ENCODE assay signal across 14 mouse cellular contexts in the genomic region with DNA sequence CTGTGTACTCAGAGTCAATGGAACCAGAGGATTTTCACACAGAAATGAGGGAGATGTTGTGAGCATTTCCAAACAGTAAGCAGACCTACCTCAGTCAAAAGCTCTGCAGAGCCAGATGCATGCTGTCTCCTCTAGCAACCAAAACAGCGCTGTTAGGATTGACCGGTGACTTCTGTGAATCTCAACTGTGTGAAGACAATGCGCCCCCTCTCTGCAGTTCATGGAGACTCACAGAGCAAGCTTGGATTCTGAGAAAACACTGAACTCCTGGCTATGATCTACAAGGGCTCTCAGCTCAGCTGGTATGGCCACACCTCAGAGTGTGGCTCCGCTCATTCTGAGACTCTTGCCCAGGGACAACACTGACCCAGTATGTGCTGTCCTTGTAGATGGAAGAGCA. TPM values are rescaled to one million over a fixed set of nuclear protein-coding genes. Genes with fewer than 3 reads are reported as not detected.
DNase-seq lines count a peak whose midpoint lies in the region; ATAC-seq and TF ChIP-seq lines count a peak whose summit lies in the region.
"Had no signal": no experiment of that assay in that cellular context is flagged by ENCODE, and none has a peak within 500 bp of the region (broad histone marks: within the 10 kb centered on the region; RNA-seq: fewer than 3 reads in every experiment).

No protein-coding gene starts in this region.

- no peak overlapping the region for H3K27ac ChIP-seq in layer of hippocampus, adult 2 months
- H3K27ac ChIP-seq in embryonic facial prominence, embryonic 14.5 days (replicated peaks; ENCODE audit: low read depth, low read length): no peak overlapping the region
- H3K27ac ChIP-seq: macrophage had no signal

- 58% methylated on average over 4 of the region's 4 CpGs for WGBS in embryonic facial prominence, embryonic 14.5 days

- no peaks in the 10 kb centered on the region for H3K9me3 ChIP-seq in E14TG2a.4 (ENCODE audit: low read length)
- no peaks in the 10 kb centered on the region for H3K9me3 ChIP-seq in embryonic facial prominence, embryonic 14.5 days (ENCODE audit: control insufficient read depth, low read length)

- H3K4me3 ChIP-seq in layer of hippocampus, adult 2 months: no peak overlapping the region
- H3K4me3 ChIP-seq in E14TG2a.4 (replicated peaks; ENCODE audit: low read length): no peak overlapping the region
- H3K4me3 ChIP-seq in embryonic facial prominence, embryonic 14.5 days (ENCODE audit: low read depth, low read length): no peak overlapping the region
- H3K4me3 ChIP-seq: myocyte had no signal

- TF ChIP-seq CTCF in layer of hippocampus, adult 2 months (conservative IDR thresholded peaks at IDR 0.05): peak; percentile 51
- 0 out of 2 replicates have a peak, but pooled peaks have one; percentile 8 for TF ChIP-seq CTCF in E14TG2a.4 (conservative IDR thresholded peaks at IDR 0.05; ENCODE audit: low read length)

- ATAC-seq in embryonic facial prominence, embryonic 14.5 days (ENCODE audit: low read depth): no peak
- no peak for ATAC-seq in inflammation-experienced regulatory T-cells, adult 6 months
- ATAC-seq: CD4-positive, CD25-positive, alpha-beta regulatory T cell, adult 4 months had no signal

- no peaks in the 10 kb centered on the region for H3K36me3 ChIP-seq in E14TG2a.4 (ENCODE audit: insufficient read depth, low read length)
- no peaks in the 10 kb centered on the region for H3K36me3 ChIP-seq in embryonic facial prominence, embryonic 14.5 days (ENCODE audit: control insufficient read depth, insufficient read depth, low read length)

- no peak overlapping the region for H3K9ac ChIP-seq in embryonic facial prominence, embryonic 14.5 days (ENCODE audit: low read depth, low read length)

- no peaks in the 10 kb centered on the region for H3K4me1 ChIP-seq in E14TG2a.4 (replicated peaks; ENCODE audit: low read depth, low read length)
- H3K4me1 ChIP-seq in embryonic facial prominence, embryonic 14.5 days (ENCODE audit: control insufficient read depth, insufficient read depth, low read length): no peaks in the 10 kb centered on the region

- H3K27me3 ChIP-seq in E14TG2a.4 (ENCODE audit: insufficient read depth, low read length): no peaks in the 10 kb centered on the region
- H3K27me3 ChIP-seq in embryonic facial prominence, embryonic 14.5 days (replicated peaks; ENCODE audit: control insufficient read depth, insufficient read depth, low read length): no peaks in the 10 kb centered on the region

- DNase-seq in heart, adult 11 months: peak; percentile 36
- DNase-seq in heart, adult 8-10 months (ENCODE audit: low spot score): no peak
- DNase-seq in layer of hippocampus, adult 2 months (ENCODE audit: low spot score in 2 of 2): no peak
- DNase-seq in layer of hippocampus, postnatal 36 days: no peak
- peak; percentile 32 for DNase-seq in embryonic facial prominence, embryonic 14.5 days (ENCODE audit: low spot score)
- no peak for DNase-seq in urinary bladder, postnatal 4 days (ENCODE audit: low spot score in 2 of 2)
- DNase-seq: gastrocnemius, postnatal 36 days; kidney, adult 2 months; thymus, postnatal 36 days had no signal

- H3K4me2 ChIP-seq in embryonic facial prominence, embryonic 14.5 days (ENCODE audit: low read depth, low read length): no peak overlapping the region

RNA-seq across cellular contexts. Expression of gene Slc22a3, which starts 56.3 kb away (rescaled TPM):
- 10 to 100 TPM in 3 of 4 experiments, 1 to 10 TPM in 1; 9.4 to 18.1 (median 13.0) TPM for total RNA-seq in heart, adult 8-10 months (2022)
- total RNA-seq in layer of hippocampus, adult 2 months (2021): under 1 TPM; 0.44 to 0.52 TPM
- under 1 TPM; 0.27 to 0.63 TPM for total RNA-seq in layer of hippocampus, postnatal 36 days (2021)
- polyA plus RNA-seq in embryonic facial prominence, embryonic 14.5 days (2014; fragmentation: Nextera tagmentation; extraction: Ambion mirVana): 0.84 and 1.4 TPM in 2 replicates
- under 1 TPM in 1 of 3 experiments, not detected in 2; 0.08 TPM for polyA plus RNA-seq in inflammation-experienced regulatory T-cells, adult 6 months (2017; shearing (Covaris generic))
- polyA plus RNA-seq: CD4-positive, CD25-positive, alpha-beta regulatory T cell, adult 4 months; macrophage; myocyte had no signal

Comparison
In these comparisons a context has a peak if more than half of its experiments do, and no peak if none do; other contexts are left out.
1. DNase-seq: peak in heart, adult 11 months (single experiment) and embryonic facial prominence, embryonic 14.5 days (single experiment); none in heart, adult 8-10 months (single experiment), layer of hippocampus, adult 2 months (0 of 2), layer of hippocampus, postnatal 36 days (0 of 2) and urinary bladder, postnatal 4 days (0 of 2).
2. RNA of gene Slc22a3, which starts 56.3 kb away (total RNA-seq): 9.4 to 18.1 TPM in heart, adult 8-10 months; 0.27 to 0.63 TPM in layer of hippocampus, postnatal 36 days and 0.44 to 0.52 TPM in layer of hippocampus, adult 2 months; every median in the first group is over 4 times any median in the second.